Mouse (Mus musculus) lung, embryonic 14.5 days (tissue): ENCODE measurements around the gene Intu. TPM values are rescaled to one million over a fixed set of nuclear protein-coding genes. Genes with fewer than 3 reads are reported as not detected.

Source experiments
- ATAC-seq: fragments of 200-750 bp; cut with Nextera tagmentation; 2 replicates; pipeline ENCODE4 v1.8.0; 2017; ENCODE audit warnings: mild to moderate bottlenecking, moderate TSS enrichment, moderate library complexity; ENCODE audit not compliant: insufficient read depth
- DNase-seq: peaks from one replicate; pipeline ENCODE4 v3.0.0-alpha.2; 2015
- H3K27ac ChIP-seq: fragments of 300-500 bp; sonication (generic); 2 replicates; pipeline ENCODE4 v1.5.1; 2014; ENCODE audit warnings: low read depth, mild to moderate bottlenecking, moderate library complexity
- H3K27me3 ChIP-seq: fragments of 300-500 bp; sonication (generic); 2 replicates; pipeline ENCODE4 v1.6.1; 2014; ENCODE audit warnings: low read length, control low read depth; ENCODE audit not compliant: insufficient read depth
- H3K36me3 ChIP-seq: fragments of 300-500 bp; sonication (generic); 2 replicates; pipeline ENCODE4 v1.6.1; 2014; ENCODE audit warnings: control low read depth; ENCODE audit not compliant: insufficient read depth
- H3K4me1 ChIP-seq: fragments of 300-500 bp; sonication (generic); 2 replicates; pipeline ENCODE4 v1.6.1; 2014; ENCODE audit warnings: antibody characterized with exemption, control low read depth; ENCODE audit not compliant: insufficient read depth
- H3K4me2 ChIP-seq: fragments of 300-500 bp; sonication (generic); 2 replicates; pipeline ENCODE4 v1.6.1; 2014; ENCODE audit warnings: mild to moderate bottlenecking
- H3K4me3 ChIP-seq: fragments of 300-500 bp; sonication (generic); 2 replicates; pipeline ENCODE4 v1.5.1; 2014; ENCODE audit warnings: low read depth, low read length
- H3K9ac ChIP-seq: fragments of 300-500 bp; sonication (generic); 2 replicates; pipeline ENCODE4 v1.6.1; 2014
- H3K9me3 ChIP-seq: fragments of 300-500 bp; sonication (generic); 2 replicates; pipeline ENCODE4 v1.6.1; 2016; ENCODE audit warnings: low read depth, low read length, control low read depth
- CTCF ChIP-seq: IDR thresholded peaks from 2 replicates; pipeline ENCODE4 v1.5.1; 2016; ENCODE audit warnings: antibody characterized with exemption, low read depth
- WGBS: fragments of 180-500 bp; shearing (Covaris S2); extraction: QIAGEN DNeasy Blood & Tissue Kit; methylation state at CpG from one replicate; pipeline ENCODE4 v1.1.7; 2014; 5-methylcytosine and 5-hydroxymethylcytosine counted together
- polyA plus RNA-seq: library from polyadenylated mRNA; unstranded; fragments of >200 nt; fragmentation: Nextera tagmentation; extraction: Ambion mirVana; gene quantifications from 2 replicates; pipeline ENCODE4 v1.2.1, GENCODE M21; 2014

The Intu gene
- polyA plus RNA-seq, 1 experiment from 2014 or later = 4.1 TPM

- TF ChIP-seq CTCF = no peak
- Histone ChIP-seq H3K4me3 (no peak overlapping the region), H3K9ac (no peak overlapping the region), H3K36me3 (0 out of 2 replicates have a peak, but pooled peaks cover 3% of the 10 kb centered on the region), H3K4me2 (no peak overlapping the region), H3K4me1 (no peaks in the 10 kb centered on the region), H3K27ac (no peak overlapping the region), H3K27me3 (no peaks in the 10 kb centered on the region), H3K9me3 (no peaks in the 10 kb centered on the region)
- ATAC-seq = no peak
- no peak for DNase-seq
- WGBS = 79% methylated on average over 8 of the region's 8 CpGs
These were observed 136.0 kb downstream of the Intu start for GRCm38 (mm10) chr3:40666861-40667719.

GRCm38 (mm10) chr3:40668889-40669288 lies 137.8 kb downstream of the Intu start:
- Histone ChIP-seq H3K4me3 (no peak overlapping the region), H3K4me1 (no peaks in the 10 kb centered on the region), H3K36me3 (0 out of 2 replicates have a peak, but pooled peaks cover 3% of the 10 kb centered on the region), H3K27me3 (no peaks in the 10 kb centered on the region), H3K9me3 (no peaks in the 10 kb centered on the region), H3K9ac (no peak overlapping the region), H3K27ac (no peak overlapping the region), H3K4me2 (no peak overlapping the region)
- ATAC-seq (no peak), DNase-seq (no peak)
- no peak for TF ChIP-seq CTCF
- 42% methylated on average over 6 of the region's 6 CpGs for WGBS

- Histone ChIP-seq H3K27ac (no peak overlapping the region), H3K9ac (no peak overlapping the region), H3K9me3 (no peaks in the 10 kb centered on the region), H3K36me3 (0 out of 2 replicates have a peak, but pooled peaks cover 3% of the 10 kb centered on the region), H3K4me2 (no peak overlapping the region), H3K4me3 (no peak overlapping the region), H3K4me1 (no peaks in the 10 kb centered on the region), H3K27me3 (no peaks in the 10 kb centered on the region)
- DNase-seq = no peak
- 91% methylated on average over 3 of the region's 3 CpGs for WGBS
- ATAC-seq = no peak
- TF ChIP-seq CTCF = no peak
These were observed 138.3 kb downstream of the Intu start for GRCm38 (mm10) chr3:40669395-40669794.

GRCm38 (mm10) chr3:40673515-40673914 lies 142.4 kb downstream of the Intu start:
- no peak for DNase-seq
- no peak for TF ChIP-seq CTCF
- Histone ChIP-seq H3K4me2 (no peak overlapping the region), H3K4me1 (no peaks in the 10 kb centered on the region), H3K27me3 (no peaks in the 10 kb centered on the region), H3K9me3 (no peaks in the 10 kb centered on the region), H3K36me3 (no peaks in the 10 kb centered on the region), H3K4me3 (no peak overlapping the region), H3K27ac (no peak overlapping the region), H3K9ac (no peak overlapping the region)
- 66% methylated on average over 1 of the region's 1 CpGs for WGBS
- no peak for ATAC-seq

- no peak overlapping the region for H3K4me2 ChIP-seq
- DNase-seq = no peak
- H3K9ac ChIP-seq = no peak overlapping the region
- H3K4me3 ChIP-seq = no peak overlapping the region
- ATAC-seq = no peak
- no peaks in the 10 kb centered on the region for H3K27me3 ChIP-seq
- no peaks in the 10 kb centered on the region for H3K4me1 ChIP-seq
- no peak overlapping the region for H3K27ac ChIP-seq
- H3K9me3 ChIP-seq = no peaks in the 10 kb centered on the region
- no peak for TF ChIP-seq CTCF
- 0 out of 2 replicates have a peak, but pooled peaks cover 2% of the 10 kb centered on the region for H3K36me3 ChIP-seq
- 31% methylated on average over 8 of the region's 8 CpGs for WGBS
These were observed 143.9 kb downstream of the Intu start for GRCm38 (mm10) chr3:40674873-40675405.

- no peak overlapping the region for H3K4me2 ChIP-seq
- H3K4me1 ChIP-seq = no peaks in the 10 kb centered on the region
- no peaks in the 10 kb centered on the region for H3K27me3 ChIP-seq
- no peak overlapping the region for H3K27ac ChIP-seq
- 49% methylated on average over 1 of the region's 1 CpGs for WGBS
- ATAC-seq (no peak), DNase-seq (no peak)
- H3K36me3 ChIP-seq = peaks cover 8% of the 10 kb centered on the region; the same call in 1 of the 2 replicates
- H3K9me3 ChIP-seq = no peaks in the 10 kb centered on the region
- H3K9ac ChIP-seq = no peak overlapping the region
- TF ChIP-seq CTCF = no peak
- no peak overlapping the region for H3K4me3 ChIP-seq
These were observed 147.8 kb downstream of the Intu start for GRCm38 (mm10) chr3:40678856-40679255.

GRCm38 (mm10) chr3:40682404-40682803 lies 151.3 kb downstream of the Intu start:
- Histone ChIP-seq H3K27me3 (no peaks in the 10 kb centered on the region), H3K9ac (no peak overlapping the region), H3K4me3 (no peak overlapping the region), H3K36me3 (peaks cover 8% of the 10 kb centered on the region; the same call in 1 of the 2 replicates), H3K4me2 (no peak overlapping the region), H3K9me3 (no peaks in the 10 kb centered on the region), H3K27ac (no peak overlapping the region), H3K4me1 (peaks cover 3% of the 10 kb centered on the region)
- DNase-seq (no peak), ATAC-seq (no peak)
- WGBS = 69% methylated on average over 11 of the region's 11 CpGs
- TF ChIP-seq CTCF = no peak
